Mouse (Mus musculus): ENCODE measurements around the gene Dut. TPM values are rescaled to one million over a fixed set of nuclear protein-coding genes. Genes with fewer than 3 reads are reported as not detected.

Gene Dut
- polyA plus RNA-seq, 1 experiment from 2014 or later = 73.7 TPM

DNA sequence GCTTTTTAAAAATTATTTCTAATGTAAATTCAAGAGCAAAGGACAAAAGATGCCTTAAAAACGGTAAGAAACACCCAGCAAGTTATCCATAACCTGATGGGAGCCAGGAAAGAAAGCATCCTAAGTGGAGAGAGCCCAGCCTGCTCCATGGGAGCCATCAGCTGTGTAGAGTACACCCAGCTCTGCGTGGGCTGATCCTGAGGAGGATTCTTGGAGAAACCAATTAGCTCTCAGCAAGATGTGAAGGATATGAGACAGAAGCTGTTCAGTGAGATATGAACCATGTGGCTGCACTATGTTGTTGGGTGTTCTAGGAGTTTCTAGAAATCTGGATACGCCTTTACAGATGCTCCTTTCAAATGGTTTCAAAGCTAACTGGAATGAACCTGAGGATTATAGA, 58.7 kb downstream of the Dut start:
- H3K4me2 ChIP-seq (ENCODE audit: low read length) = no peak overlapping the region
- no peak overlapping the region for H3K9ac ChIP-seq (ENCODE audit: low read depth, low read length)
- no peaks in the 10 kb centered on the region for H3K27me3 ChIP-seq (ENCODE audit: control insufficient read depth, insufficient read depth, low read depth, low read length)
- WGBS = over 99% methylated on average over 3 of the region's 3 CpGs
- H3K9me3 ChIP-seq (replicated peaks; ENCODE audit: control insufficient read depth, low read length, poor library complexity, severe bottlenecking) = no peaks in the 10 kb centered on the region
- H3K27ac ChIP-seq (ENCODE audit: low read length) = no peak overlapping the region
- ATAC-seq = no peak
- H3K4me1 ChIP-seq (ENCODE audit: control insufficient read depth, insufficient read depth, low read length) = no peaks in the 10 kb centered on the region
- peaks cover 25% of the 10 kb centered on the region for H3K36me3 ChIP-seq (ENCODE audit: control insufficient read depth, insufficient read depth, low read length)
- H3K4me3 ChIP-seq (ENCODE audit: low read depth, low read length) = no peak overlapping the region

Other genes with a start within 250 kb of the Dut start
- gene Slc24a5, start 179.1 kb upstream of the Dut start, polyA plus RNA-seq (2015; fragmentation: Nextera tagmentation; extraction: Ambion mirVana) = 4.2 and 4.5 TPM in 2 replicates
- gene Myef2, start 123.5 kb upstream of the Dut start, polyA plus RNA-seq (2015; fragmentation: Nextera tagmentation; extraction: Ambion mirVana) = 201 and 221 TPM in 2 replicates
- 21.1 and 28.8 TPM in 2 replicates for gene Ctxn2, start 110.5 kb upstream of the Dut start, polyA plus RNA-seq (2015; fragmentation: Nextera tagmentation; extraction: Ambion mirVana)
- 0.04 and 0.09 TPM in 2 replicates for gene Slc12a1, start 94.7 kb upstream of the Dut start, polyA plus RNA-seq (2015; fragmentation: Nextera tagmentation; extraction: Ambion mirVana)